Mouse (Mus musculus): Measurements from ENCODE around the gene Ino80. TPM values are rescaled to one million over a fixed set of nuclear protein-coding genes. Genes with fewer than 3 reads are reported as not detected.

The Ino80 gene
- polyA plus RNA-seq, 1 experiment from 2014 or later = 8.3 TPM

- Histone ChIP-seq H3K36me3 (ENCODE audit: control insufficient read depth, insufficient read depth, low read length) (peaks cover 82% of the 10 kb centered on the region), H3K4me1 (replicated peaks; ENCODE audit: control insufficient read depth, insufficient read depth, low read length) (no peaks in the 10 kb centered on the region), H3K9ac (ENCODE audit: low read length) (no peak overlapping the region), H3K27ac (ENCODE audit: low read depth) (no peak overlapping the region), H3K4me2 (ENCODE audit: low read length) (no peak overlapping the region), H3K9me3 (ENCODE audit: control insufficient read depth, low read length) (no peaks in the 10 kb centered on the region), H3K27me3 (replicated peaks; ENCODE audit: control insufficient read depth, insufficient read depth, low read length) (no peaks in the 10 kb centered on the region), H3K4me3 (ENCODE audit: low read depth, low read length) (no peak overlapping the region)
- no peak for ATAC-seq (replicated peaks; ENCODE audit: low FRiP score, low TSS enrichment, low read depth)
- DNase-seq (ENCODE audit: low spot score) = no peak
- 57% methylated on average over 1 of the region's 1 CpGs for WGBS
Measured at GRCm38 (mm10) chr2:119413819-119414218, 63.7 kb downstream of the Ino80 start.

DNA sequence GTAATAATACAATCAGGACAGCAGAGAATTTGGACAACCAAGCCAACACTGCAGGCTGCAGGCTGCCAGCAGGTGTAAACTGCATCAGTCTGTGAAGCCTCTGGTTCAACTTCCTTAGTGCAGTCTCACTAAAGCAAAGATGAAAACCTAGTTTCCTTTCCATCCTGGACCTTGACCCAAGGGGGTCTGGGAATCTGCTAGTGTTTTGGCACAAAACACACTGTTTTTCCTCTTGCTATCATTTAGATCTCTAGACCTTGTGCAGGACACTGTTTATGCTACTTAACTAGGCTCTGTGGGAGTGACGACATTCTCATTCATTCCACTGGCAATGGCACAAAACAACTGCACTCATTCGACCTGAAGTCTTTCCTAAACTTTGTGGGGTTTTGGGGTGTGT, 65.8 kb downstream of the Ino80 start:
- H3K4me3 ChIP-seq (ENCODE audit: low read depth, low read length) = no peak overlapping the region
- no peak overlapping the region for H3K4me2 ChIP-seq (ENCODE audit: low read length)
- H3K9me3 ChIP-seq (ENCODE audit: control insufficient read depth, low read length) = no peaks in the 10 kb centered on the region
- no peaks in the 10 kb centered on the region for H3K27me3 ChIP-seq (replicated peaks; ENCODE audit: control insufficient read depth, insufficient read depth, low read length)
- 77% methylated on average over 2 of the region's 2 CpGs for WGBS
- H3K36me3 ChIP-seq (ENCODE audit: control insufficient read depth, insufficient read depth, low read length) = peaks cover 73% of the 10 kb centered on the region
- no peaks in the 10 kb centered on the region for H3K4me1 ChIP-seq (replicated peaks; ENCODE audit: control insufficient read depth, insufficient read depth, low read length)
- H3K9ac ChIP-seq (ENCODE audit: low read length) = no peak overlapping the region
- ATAC-seq (replicated peaks; ENCODE audit: low FRiP score, low TSS enrichment, low read depth) = no peak
- no peak for DNase-seq (ENCODE audit: low spot score)
- H3K27ac ChIP-seq (ENCODE audit: low read depth) = no peak overlapping the region

- H3K9me3 ChIP-seq (ENCODE audit: control insufficient read depth, low read length) = no peaks in the 10 kb centered on the region
- 77% methylated on average over 5 of the region's 5 CpGs for WGBS
- H3K27ac ChIP-seq (ENCODE audit: low read depth) = 0 out of 2 replicates have a peak overlapping the region, but pooled peaks have one; percentile 22
- DNase-seq (ENCODE audit: low spot score) = no peak
- no peaks in the 10 kb centered on the region for H3K4me1 ChIP-seq (replicated peaks; ENCODE audit: control insufficient read depth, insufficient read depth, low read length)
- peaks cover 73% of the 10 kb centered on the region for H3K36me3 ChIP-seq (ENCODE audit: control insufficient read depth, insufficient read depth, low read length)
- H3K27me3 ChIP-seq (replicated peaks; ENCODE audit: control insufficient read depth, insufficient read depth, low read length) = no peaks in the 10 kb centered on the region
- H3K4me2 ChIP-seq (ENCODE audit: low read length) = no peak overlapping the region
- H3K4me3 ChIP-seq (ENCODE audit: low read depth, low read length) = no peak overlapping the region
- ATAC-seq (replicated peaks; ENCODE audit: low FRiP score, low TSS enrichment, low read depth) = no peak
- H3K9ac ChIP-seq (ENCODE audit: low read length) = no peak overlapping the region
Measured at GRCm38 (mm10) chr2:119411016-119411415, 66.5 kb downstream of the Ino80 start.

DNA sequence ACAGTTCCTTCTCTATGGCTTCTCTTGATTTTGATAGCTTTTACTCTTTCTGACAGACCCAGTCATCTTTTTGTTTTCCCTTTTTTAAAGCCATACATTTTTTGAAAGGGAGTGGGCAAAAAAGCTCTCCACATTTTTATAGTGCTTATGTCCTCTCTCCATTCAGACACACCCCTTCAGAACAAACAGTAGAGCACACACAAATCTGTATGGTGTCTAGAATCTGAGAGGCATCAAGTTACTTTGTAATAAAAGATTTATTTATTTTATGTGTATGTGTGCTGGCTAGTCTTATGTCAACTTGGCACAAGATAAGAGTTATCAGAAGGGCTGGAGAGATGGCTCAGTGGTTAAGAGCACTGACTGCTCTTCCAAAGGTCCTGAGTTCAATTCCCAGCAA, 68.8 kb downstream of the Ino80 start:
- no peak for DNase-seq (ENCODE audit: low spot score)
- no peak for ATAC-seq (replicated peaks; ENCODE audit: low FRiP score, low TSS enrichment, low read depth)
- H3K36me3 ChIP-seq (ENCODE audit: control insufficient read depth, insufficient read depth, low read length) = peaks cover 76% of the 10 kb centered on the region
- H3K9ac ChIP-seq (ENCODE audit: low read length) = no peak overlapping the region
- H3K27ac ChIP-seq (ENCODE audit: low read depth) = peak overlapping the region; percentile 22; the same call in 1 of the 2 replicates
- H3K4me2 ChIP-seq (ENCODE audit: low read length) = no peak overlapping the region
- no peaks in the 10 kb centered on the region for H3K9me3 ChIP-seq (ENCODE audit: control insufficient read depth, low read length)
- H3K27me3 ChIP-seq (replicated peaks; ENCODE audit: control insufficient read depth, insufficient read depth, low read length) = no peaks in the 10 kb centered on the region
- no peak overlapping the region for H3K4me3 ChIP-seq (ENCODE audit: low read depth, low read length)
- no peaks in the 10 kb centered on the region for H3K4me1 ChIP-seq (replicated peaks; ENCODE audit: control insufficient read depth, insufficient read depth, low read length)

- ATAC-seq (replicated peaks; ENCODE audit: low FRiP score, low TSS enrichment, low read depth) (no peak), DNase-seq (ENCODE audit: low spot score) (no peak)
- no peaks in the 10 kb centered on the region for H3K9me3 ChIP-seq (ENCODE audit: control insufficient read depth, low read length)
- 42% methylated on average over 8 of the region's 8 CpGs for WGBS
- H3K4me1 ChIP-seq (replicated peaks; ENCODE audit: control insufficient read depth, insufficient read depth, low read length) = no peaks in the 10 kb centered on the region
- H3K9ac ChIP-seq (ENCODE audit: low read length) = no peak overlapping the region
- H3K36me3 ChIP-seq (ENCODE audit: control insufficient read depth, insufficient read depth, low read length) = peaks cover 77% of the 10 kb centered on the region
- no peak overlapping the region for H3K4me2 ChIP-seq (ENCODE audit: low read length)
- H3K4me3 ChIP-seq (ENCODE audit: low read depth, low read length) = no peak overlapping the region
- no peaks in the 10 kb centered on the region for H3K27me3 ChIP-seq (replicated peaks; ENCODE audit: control insufficient read depth, insufficient read depth, low read length)
- H3K27ac ChIP-seq (ENCODE audit: low read depth) = peak overlapping the region; percentile 22; the same call in 1 of the 2 replicates
Measured at GRCm38 (mm10) chr2:119408278-119408677, 69.2 kb downstream of the Ino80 start.

DNA sequence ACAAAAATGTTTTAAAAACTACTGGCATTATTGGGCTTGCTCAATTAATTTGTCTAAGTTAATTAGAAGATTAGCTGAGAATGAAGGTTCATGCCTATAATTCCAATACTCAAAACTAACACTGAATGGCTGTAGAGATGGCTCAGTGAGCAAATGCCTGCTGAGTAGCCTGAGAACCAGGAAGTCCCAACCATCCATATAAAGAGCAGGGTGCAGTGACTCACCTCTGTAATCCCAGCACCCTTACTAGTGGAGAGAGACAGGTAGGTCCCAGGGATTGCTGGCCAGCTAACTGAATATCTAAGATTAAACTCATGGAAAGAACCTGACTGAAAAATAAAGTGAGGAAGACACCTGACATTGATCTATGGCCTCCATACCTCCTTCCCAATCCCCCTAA, 78.2 kb downstream of the Ino80 start:
- Histone ChIP-seq H3K4me3 (ENCODE audit: low read depth, low read length) (no peak overlapping the region), H3K27ac (ENCODE audit: low read depth) (no peak overlapping the region), H3K27me3 (replicated peaks; ENCODE audit: control insufficient read depth, insufficient read depth, low read length) (no peaks in the 10 kb centered on the region), H3K9ac (ENCODE audit: low read length) (no peak overlapping the region), H3K36me3 (ENCODE audit: control insufficient read depth, insufficient read depth, low read length) (peaks cover 63% of the 10 kb centered on the region), H3K9me3 (ENCODE audit: control insufficient read depth, low read length) (no peaks in the 10 kb centered on the region), H3K4me2 (ENCODE audit: low read length) (no peak overlapping the region), H3K4me1 (replicated peaks; ENCODE audit: control insufficient read depth, insufficient read depth, low read length) (no peaks in the 10 kb centered on the region)
- DNase-seq (ENCODE audit: low spot score) (no peak), ATAC-seq (replicated peaks; ENCODE audit: low FRiP score, low TSS enrichment, low read depth) (0 out of 2 replicates have a peak, but pooled peaks have one; percentile 43)

DNA sequence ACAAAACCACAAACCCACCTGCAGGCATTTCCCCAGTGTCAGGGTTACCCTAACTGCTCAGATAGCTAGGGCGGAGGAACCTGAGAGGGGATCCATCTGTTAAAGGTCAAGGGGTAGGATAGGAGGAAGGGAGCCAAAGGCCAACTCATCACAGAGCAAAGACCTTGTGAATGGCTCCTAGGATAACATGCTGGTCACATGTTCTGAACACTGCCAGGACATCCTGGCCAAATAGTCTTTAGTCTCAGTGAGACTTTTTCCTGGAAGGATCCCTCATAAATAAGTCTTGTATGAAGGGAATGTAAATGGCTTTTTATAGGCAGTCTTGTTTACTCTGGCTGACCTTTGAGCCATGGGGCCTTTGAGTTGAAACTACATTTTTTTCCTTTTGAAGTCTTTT, 78.8 kb downstream of the Ino80 start:
- H3K27me3 ChIP-seq (replicated peaks; ENCODE audit: control insufficient read depth, insufficient read depth, low read length) = no peaks in the 10 kb centered on the region
- peaks cover 63% of the 10 kb centered on the region for H3K36me3 ChIP-seq (ENCODE audit: control insufficient read depth, insufficient read depth, low read length)
- WGBS = 87% methylated on average over 1 of the region's 1 CpGs
- H3K4me1 ChIP-seq (replicated peaks; ENCODE audit: control insufficient read depth, insufficient read depth, low read length) = no peaks in the 10 kb centered on the region
- no peak overlapping the region; the same call in 1 of the 2 replicates for H3K27ac ChIP-seq (ENCODE audit: low read depth)
- ATAC-seq (replicated peaks; ENCODE audit: low FRiP score, low TSS enrichment, low read depth) (no peak), DNase-seq (ENCODE audit: low spot score) (no peak)
- no peak overlapping the region for H3K4me2 ChIP-seq (ENCODE audit: low read length)
- no peak overlapping the region for H3K9ac ChIP-seq (ENCODE audit: low read length)
- no peaks in the 10 kb centered on the region for H3K9me3 ChIP-seq (ENCODE audit: control insufficient read depth, low read length)
- H3K4me3 ChIP-seq (ENCODE audit: low read depth, low read length) = no peak overlapping the region

- no peak overlapping the region; the same call in 1 of the 2 replicates for H3K27ac ChIP-seq (ENCODE audit: low read depth)
- 85% methylated on average over 5 of the region's 5 CpGs for WGBS
- ATAC-seq (replicated peaks; ENCODE audit: low FRiP score, low TSS enrichment, low read depth) = no peak
Measured at GRCm38 (mm10) chr2:119398252-119398651, 79.2 kb downstream of the Ino80 start.

GRCm38 (mm10) chr2:119389992-119390391, 87.5 kb downstream of the Ino80 start:
- ATAC-seq (replicated peaks; ENCODE audit: low FRiP score, low TSS enrichment, low read depth) (no peak), DNase-seq (ENCODE audit: low spot score) (no peak)
- Histone ChIP-seq H3K9ac (ENCODE audit: low read length) (no peak overlapping the region), H3K4me2 (ENCODE audit: low read length) (no peak overlapping the region), H3K4me3 (ENCODE audit: low read depth, low read length) (no peak overlapping the region), H3K4me1 (replicated peaks; ENCODE audit: control insufficient read depth, insufficient read depth, low read length) (no peaks in the 10 kb centered on the region), H3K27ac (ENCODE audit: low read depth) (no peak overlapping the region), H3K27me3 (replicated peaks; ENCODE audit: control insufficient read depth, insufficient read depth, low read length) (no peaks in the 10 kb centered on the region), H3K9me3 (ENCODE audit: control insufficient read depth, low read length) (no peaks in the 10 kb centered on the region), H3K36me3 (ENCODE audit: control insufficient read depth, insufficient read depth, low read length) (peaks cover 71% of the 10 kb centered on the region)
- 95% methylated on average over 4 of the region's 4 CpGs for WGBS

More at GRCm38 (mm10) chr2:119398252-119398651, 79.2 kb downstream of the Ino80 start:
- Histone ChIP-seq H3K9me3 (ENCODE audit: control insufficient read depth, low read length) (no peaks in the 10 kb centered on the region), H3K4me2 (ENCODE audit: low read length) (no peak overlapping the region), H3K36me3 (ENCODE audit: control insufficient read depth, insufficient read depth, low read length) (peaks cover 63% of the 10 kb centered on the region), H3K4me1 (replicated peaks; ENCODE audit: control insufficient read depth, insufficient read depth, low read length) (no peaks in the 10 kb centered on the region), H3K4me3 (ENCODE audit: low read depth, low read length) (no peak overlapping the region), H3K27me3 (replicated peaks; ENCODE audit: control insufficient read depth, insufficient read depth, low read length) (no peaks in the 10 kb centered on the region), H3K9ac (ENCODE audit: low read length) (no peak overlapping the region)
- no peak for DNase-seq (ENCODE audit: low spot score)

All from intestine, embryonic 14.5 days (tissue).